Mouse (Mus musculus) limb, embryonic 12.5 days (tissue): ENCODE results near the gene Pla1a. TPM values are rescaled to one million over a fixed set of nuclear protein-coding genes. Genes with fewer than 3 reads are reported as not detected.
A peak's percentile ranks its signal among the peaks of the same experiment; 100 is the strongest.

Experiments
- ATAC-seq: fragments of 200-750 bp; cut with Nextera tagmentation; 2 replicates; pipeline ENCODE4 v1.8.0; 2017; ENCODE audit warnings: low read depth, moderate TSS enrichment; ENCODE audit not compliant: insufficient number of reproducible peaks, insufficient read depth, low FRiP score, low TSS enrichment
- H3K27ac ChIP-seq: fragments of 300-500 bp; sonication (generic); 2 replicates; pipeline ENCODE4 v1.5.1; 2016; ENCODE audit warnings: mild to moderate bottlenecking, moderate library complexity
- H3K27me3 ChIP-seq: fragments of 300-500 bp; sonication (generic); 2 replicates; pipeline ENCODE4 v1.6.1; 2016; ENCODE audit warnings: mild to moderate bottlenecking, moderate library complexity
- H3K36me3 ChIP-seq: fragments of 300-500 bp; sonication (generic); 2 replicates; pipeline ENCODE4 v1.6.1; 2016; ENCODE audit warnings: mild to moderate bottlenecking, moderate library complexity
- H3K4me1 ChIP-seq: fragments of 300-500 bp; sonication (generic); replicated peaks from 2 replicates; pipeline ENCODE4 v1.6.1; 2016
- H3K4me2 ChIP-seq: fragments of 300-500 bp; sonication (generic); 2 replicates; pipeline ENCODE4 v1.6.1; 2016; ENCODE audit warnings: mild to moderate bottlenecking, moderate library complexity
- H3K4me3 ChIP-seq: fragments of 300-500 bp; sonication (generic); replicated peaks from 2 replicates; pipeline ENCODE4 v1.5.1; 2016; ENCODE audit warnings: mild to moderate bottlenecking
- H3K9ac ChIP-seq: fragments of 300-500 bp; sonication (generic); replicated peaks from 2 replicates; pipeline ENCODE4 v1.6.1; 2016; ENCODE audit warnings: mild to moderate bottlenecking, moderate library complexity
- H3K9me3 ChIP-seq: fragments of 300-500 bp; sonication (generic); 2 replicates; pipeline ENCODE4 v1.6.1; 2016; ENCODE audit warnings: mild to moderate bottlenecking, moderate library complexity
- WGBS: fragments of 180-500 bp; shearing (Covaris S2); methylation state at CpG from one replicate; pipeline ENCODE4 v1.1.7; 2016; 5-methylcytosine and 5-hydroxymethylcytosine counted together
- polyA plus RNA-seq: library from polyadenylated mRNA; unstranded; fragments of >200 nt; fragmentation: Nextera tagmentation; extraction: Ambion mirVana; gene quantifications from 2 replicates; pipeline ENCODE4 v1.2.1, GENCODE M21; 2016

Gene Pla1a
- polyA plus RNA-seq, 1 experiment from 2014 or later: 0.10 TPM

- no peak for ATAC-seq
- Histone ChIP-seq H3K27me3 (no peaks in the 10 kb centered on the region), H3K4me1 (peaks cover 21% of the 10 kb centered on the region), H3K36me3 (no peaks in the 10 kb centered on the region), H3K9ac (no peak overlapping the region), H3K9me3 (no peaks in the 10 kb centered on the region), H3K4me2 (peak overlapping the region; percentile 53), H3K27ac (peak overlapping the region; percentile 68; the same call in 1 of the 2 replicates), H3K4me3 (no peak overlapping the region)
- WGBS: 85% methylated on average over 3 of the region's 3 CpGs
Measured at GRCm38 (mm10) chr16:38399076-38399475, 33.9 kb downstream of the Pla1a start.

GRCm38 (mm10) chr16:38398266-38398665, 34.7 kb downstream of the Pla1a start:
- Histone ChIP-seq H3K27me3 (no peaks in the 10 kb centered on the region), H3K4me2 (no peak overlapping the region), H3K27ac (no peak overlapping the region), H3K9ac (no peak overlapping the region), H3K36me3 (no peaks in the 10 kb centered on the region), H3K4me1 (peaks cover 21% of the 10 kb centered on the region), H3K4me3 (no peak overlapping the region), H3K9me3 (no peaks in the 10 kb centered on the region)
- no peak for ATAC-seq
- WGBS: 90% methylated on average over 6 of the region's 6 CpGs

- 37% methylated on average over 13 of the region's 13 CpGs for WGBS
- H3K36me3 ChIP-seq: no peaks in the 10 kb centered on the region
- peak; percentile 49; the same call in 1 of the 2 replicates for ATAC-seq
- no peak overlapping the region for H3K4me3 ChIP-seq
- no peak overlapping the region for H3K9ac ChIP-seq
- H3K4me1 ChIP-seq: peaks cover 21% of the 10 kb centered on the region
- H3K4me2 ChIP-seq: peak overlapping the region; percentile 17; the same call in 1 of the 2 replicates
- H3K27me3 ChIP-seq: no peaks in the 10 kb centered on the region
- no peaks in the 10 kb centered on the region for H3K9me3 ChIP-seq
- H3K27ac ChIP-seq: peak overlapping the region; percentile 46; the same call in 1 of the 2 replicates
Measured at GRCm38 (mm10) chr16:38396155-38396554, 36.8 kb downstream of the Pla1a start.

GRCm38 (mm10) chr16:38395060-38395730, 37.8 kb downstream of the Pla1a start:
- no peak for ATAC-seq
- no peaks in the 10 kb centered on the region for H3K36me3 ChIP-seq
- peaks cover 19% of the 10 kb centered on the region for H3K4me1 ChIP-seq

GRCm38 (mm10) chr16:38394191-38394618, 38.7 kb downstream of the Pla1a start:
- H3K4me3 ChIP-seq: no peak overlapping the region
- H3K27me3 ChIP-seq: no peaks in the 10 kb centered on the region
- no peak overlapping the region for H3K4me2 ChIP-seq
- ATAC-seq: no peak
- peaks cover 9% of the 10 kb centered on the region for H3K4me1 ChIP-seq
- no peaks in the 10 kb centered on the region for H3K9me3 ChIP-seq
- H3K9ac ChIP-seq: no peak overlapping the region
- H3K27ac ChIP-seq: no peak overlapping the region
- WGBS: 92% methylated on average over 8 of the region's 8 CpGs
- H3K36me3 ChIP-seq: no peaks in the 10 kb centered on the region

More at GRCm38 (mm10) chr16:38395060-38395730, 37.8 kb downstream of the Pla1a start:
- H3K27me3 ChIP-seq: no peaks in the 10 kb centered on the region
- no peak overlapping the region for H3K27ac ChIP-seq
- no peak overlapping the region for H3K9ac ChIP-seq
- H3K4me3 ChIP-seq: no peak overlapping the region
- no peaks in the 10 kb centered on the region for H3K9me3 ChIP-seq
- H3K4me2 ChIP-seq: no peak overlapping the region
- 63% methylated on average over 6 of the region's 6 CpGs for WGBS

- H3K4me2 ChIP-seq: no peak overlapping the region
- H3K27me3 ChIP-seq: no peaks in the 10 kb centered on the region
- no peaks in the 10 kb centered on the region for H3K36me3 ChIP-seq
- WGBS: 82% methylated on average over 23 of the region's 23 CpGs
- H3K4me3 ChIP-seq: no peak overlapping the region
- H3K9ac ChIP-seq: no peak overlapping the region
- no peaks in the 10 kb centered on the region for H3K9me3 ChIP-seq
- no peak for ATAC-seq
- peaks cover 8% of the 10 kb centered on the region; the same call in 1 of the 2 replicates for H3K4me1 ChIP-seq
- H3K27ac ChIP-seq: no peak overlapping the region
Measured at GRCm38 (mm10) chr16:38392126-38392894, 40.6 kb downstream of the Pla1a start.

GRCm38 (mm10) chr16:38390322-38390721, 42.6 kb downstream of the Pla1a start:
- no peak for ATAC-seq
- Histone ChIP-seq H3K4me2 (no peak overlapping the region), H3K9ac (no peak overlapping the region), H3K4me3 (no peak overlapping the region), H3K9me3 (no peaks in the 10 kb centered on the region), H3K4me1 (no peaks in the 10 kb centered on the region; the same call in 1 of the 2 replicates), H3K36me3 (no peaks in the 10 kb centered on the region), H3K27me3 (no peaks in the 10 kb centered on the region), H3K27ac (no peak overlapping the region)
- 85% methylated on average over 7 of the region's 7 CpGs for WGBS

- WGBS: 81% methylated on average over 8 of the region's 8 CpGs
- no peak for ATAC-seq
Measured at GRCm38 (mm10) chr16:38389284-38389893, 43.6 kb downstream of the Pla1a start.

GRCm38 (mm10) chr16:38388757-38389156, 44.2 kb downstream of the Pla1a start:
- no peak overlapping the region for H3K9ac ChIP-seq
- H3K4me3 ChIP-seq: no peak overlapping the region
- no peak overlapping the region for H3K27ac ChIP-seq
- no peaks in the 10 kb centered on the region for H3K27me3 ChIP-seq
- no peaks in the 10 kb centered on the region for H3K4me1 ChIP-seq
- WGBS: 76% methylated on average over 6 of the region's 6 CpGs
- ATAC-seq: no peak
- H3K9me3 ChIP-seq: no peaks in the 10 kb centered on the region
- H3K36me3 ChIP-seq: no peaks in the 10 kb centered on the region
- no peak overlapping the region for H3K4me2 ChIP-seq

More at GRCm38 (mm10) chr16:38389284-38389893, 43.6 kb downstream of the Pla1a start:
- Histone ChIP-seq H3K9me3 (no peaks in the 10 kb centered on the region), H3K36me3 (no peaks in the 10 kb centered on the region), H3K4me1 (no peaks in the 10 kb centered on the region), H3K9ac (no peak overlapping the region), H3K27me3 (no peaks in the 10 kb centered on the region), H3K27ac (no peak overlapping the region), H3K4me3 (no peak overlapping the region), H3K4me2 (no peak overlapping the region)

GRCm38 (mm10) chr16:38387389-38387788, 45.6 kb downstream of the Pla1a start:
- Histone ChIP-seq H3K4me1 (no peaks in the 10 kb centered on the region), H3K27ac (no peak overlapping the region), H3K9ac (no peak overlapping the region), H3K27me3 (no peaks in the 10 kb centered on the region), H3K36me3 (no peaks in the 10 kb centered on the region), H3K4me2 (no peak overlapping the region), H3K9me3 (no peaks in the 10 kb centered on the region), H3K4me3 (no peak overlapping the region)
- ATAC-seq: no peak
- 82% methylated on average over 6 of the region's 6 CpGs for WGBS

- no peaks in the 10 kb centered on the region for H3K36me3 ChIP-seq
- WGBS: 91% methylated on average over 4 of the region's 4 CpGs
- no peak overlapping the region for H3K27ac ChIP-seq
- no peak overlapping the region for H3K9ac ChIP-seq
- H3K4me3 ChIP-seq: no peak overlapping the region
- no peaks in the 10 kb centered on the region for H3K27me3 ChIP-seq
- no peaks in the 10 kb centered on the region for H3K9me3 ChIP-seq
- H3K4me2 ChIP-seq: no peak overlapping the region
- ATAC-seq: no peak
- H3K4me1 ChIP-seq: no peaks in the 10 kb centered on the region
Measured at GRCm38 (mm10) chr16:38385700-38386099, 47.2 kb downstream of the Pla1a start.
